Mouse (Mus musculus) hindbrain, embryonic 15.5 days (tissue): ENCODE data around the gene Zfp456. TPM values are rescaled to one million over a fixed set of nuclear protein-coding genes. Genes with fewer than 3 reads are reported as not detected.

Experiments used
- ATAC-seq: fragments of 200-750 bp; cut with Nextera tagmentation; 2 replicates; pipeline ENCODE4 v1.8.0; 2017; ENCODE audit warnings: low read depth, moderate number of reproducible peaks, moderate TSS enrichment; ENCODE audit not compliant: low FRiP score
- H3K27ac ChIP-seq: fragments of 300-500 bp; sonication (generic); replicated peaks from 2 replicates; pipeline ENCODE4 v1.5.1; 2015; ENCODE audit warnings: mild to moderate bottlenecking, inconsistent platforms
- H3K27me3 ChIP-seq: fragments of 300-500 bp; sonication (generic); 2 replicates; pipeline ENCODE4 v1.6.1; 2015; ENCODE audit warnings: control low read depth, inconsistent platforms
- H3K36me3 ChIP-seq: fragments of 300-500 bp; sonication (generic); 2 replicates; pipeline ENCODE4 v1.6.1; 2015; ENCODE audit warnings: control low read depth, inconsistent platforms
- H3K4me1 ChIP-seq: fragments of 300-500 bp; sonication (generic); replicated peaks from 2 replicates; pipeline ENCODE4 v1.6.1; 2015; ENCODE audit warnings: control low read depth, inconsistent platforms
- H3K4me2 ChIP-seq: fragments of 300-500 bp; sonication (generic); 2 replicates; pipeline ENCODE4 v1.6.1; 2015; ENCODE audit warnings: moderate library complexity, mild to moderate bottlenecking, inconsistent platforms
- H3K4me3 ChIP-seq: fragments of 300-500 bp; sonication (generic); 2 replicates; pipeline ENCODE4 v1.5.1; 2015; ENCODE audit warnings: mild to moderate bottlenecking, inconsistent platforms
- H3K9ac ChIP-seq: fragments of 300-500 bp; sonication (generic); 2 replicates; pipeline ENCODE4 v1.6.1; 2015; ENCODE audit warnings: inconsistent platforms
- H3K9me3 ChIP-seq: fragments of 300-500 bp; sonication (generic); 2 replicates; pipeline ENCODE4 v1.6.1; 2016; ENCODE audit warnings: control low read depth, inconsistent platforms
- WGBS: fragments of 180-500 bp; shearing (Covaris S2); methylation state at CpG from one replicate; pipeline ENCODE4 v1.1.7; 2015; 5-methylcytosine and 5-hydroxymethylcytosine counted together
- polyA plus RNA-seq: library from polyadenylated mRNA; unstranded; fragments of >200 nt; fragmentation: Nextera tagmentation; extraction: Ambion mirVana; gene quantifications from 2 replicates; pipeline ENCODE4 v1.2.1, GENCODE M21; 2015

The Zfp456 gene
- polyA plus RNA-seq, 1 experiment from 2014 or later = 1.1 TPM

- no peak for ATAC-seq
Measured at GRCm38 (mm10) chr13:67343422-67343821, 32.2 kb downstream of the Zfp456 start.

GRCm38 (mm10) chr13:67332877-67333276, 42.7 kb downstream of the Zfp456 start:
- ATAC-seq = peak; percentile 62; the same call in 1 of the 2 replicates
- 86% methylated on average over 1 of the region's 1 CpGs for WGBS
- H3K4me2 ChIP-seq = peak overlapping the region; percentile 92

More at GRCm38 (mm10) chr13:67343422-67343821, 32.2 kb downstream of the Zfp456 start:
- H3K4me1 ChIP-seq = no peaks in the 10 kb centered on the region
- no peaks in the 10 kb centered on the region for H3K27me3 ChIP-seq
- no peak overlapping the region for H3K4me3 ChIP-seq
- no peaks in the 10 kb centered on the region for H3K9me3 ChIP-seq
- no peak overlapping the region for H3K4me2 ChIP-seq
- H3K27ac ChIP-seq = no peak overlapping the region
- H3K9ac ChIP-seq = no peak overlapping the region
- no peaks in the 10 kb centered on the region for H3K36me3 ChIP-seq
- 91% methylated on average over 2 of the region's 2 CpGs for WGBS

GRCm38 (mm10) chr13:67332019-67332724, 43.4 kb downstream of the Zfp456 start, which contains the start of gene Zfp595:
Gene Zfp595 (minus strand): TSS chr13:67332570.
- WGBS = 14% methylated on average over 17 of the region's 17 CpGs
- peak within 1 kb of the TSS; percentile 45; the same call in 1 of the 2 replicates for H3K27ac ChIP-seq
- peak; percentile 95 for ATAC-seq
- no peaks in the 10 kb centered on the region for H3K36me3 ChIP-seq
- peak within 1 kb of the TSS; percentile 92 for H3K4me2 ChIP-seq
- H3K9me3 ChIP-seq = no peaks in the 10 kb centered on the region
- H3K27me3 ChIP-seq = no peaks in the 10 kb centered on the region
- H3K9ac ChIP-seq = peak within 1 kb of the TSS; percentile 52
- H3K4me1 ChIP-seq = peaks cover 11% of the 10 kb centered on the region
- H3K4me3 ChIP-seq = peak within 1 kb of the TSS; percentile 61

More at GRCm38 (mm10) chr13:67332877-67333276, 42.7 kb downstream of the Zfp456 start:
- H3K36me3 ChIP-seq = no peaks in the 10 kb centered on the region
- H3K27me3 ChIP-seq = no peaks in the 10 kb centered on the region
- no peaks in the 10 kb centered on the region for H3K9me3 ChIP-seq
- peak overlapping the region; percentile 61 for H3K4me3 ChIP-seq
- peak overlapping the region; percentile 52 for H3K9ac ChIP-seq
- H3K4me1 ChIP-seq = peaks cover 11% of the 10 kb centered on the region
- 0 out of 2 replicates have a peak overlapping the region, but pooled peaks have one; percentile 32 for H3K27ac ChIP-seq

Other genes starting within 250 kb of the Zfp456 start
- 6.3 and 6.8 TPM in 2 replicates for gene Rsl1, start 202.6 kb downstream of the Zfp456 start, polyA plus RNA-seq
- 2.0 and 2.2 TPM in 2 replicates for gene Zfp455, start 181.3 kb downstream of the Zfp456 start, polyA plus RNA-seq
- gene Zfp458, start 97.3 kb downstream of the Zfp456 start, polyA plus RNA-seq = 4.7 and 6.0 TPM in 2 replicates
- 1.1 and 1.3 TPM in 2 replicates for gene Zfp457, start 69.3 kb downstream of the Zfp456 start, polyA plus RNA-seq
- gene Zfp595, start 43.2 kb downstream of the Zfp456 start, polyA plus RNA-seq = 1.7 and 1.9 TPM in 2 replicates
- gene Gm28044, start 15.3 kb downstream of the Zfp456 start, polyA plus RNA-seq = 0.35 TPM in 1 of 2 replicates, not detected in the other
- 0.42 and 0.58 TPM in 2 replicates for gene Zfp953, start 15.2 kb downstream of the Zfp456 start, polyA plus RNA-seq
- gene Gm28041, start 77 bp downstream of the Zfp456 start, polyA plus RNA-seq = 0.25 TPM in 1 of 2 replicates, not detected in the other
- gene Zfp429, start 24.0 kb upstream of the Zfp456 start, polyA plus RNA-seq = 4.0 and 4.5 TPM in 2 replicates
- 0.68 and 1.5 TPM in 2 replicates for gene Zfp459, start 45.6 kb upstream of the Zfp456 start, polyA plus RNA-seq
- 6.6 and 7.3 TPM in 2 replicates for gene Zfp874a, start 75.8 kb upstream of the Zfp456 start, polyA plus RNA-seq
- gene Zfp874b, start 108.4 kb upstream of the Zfp456 start, polyA plus RNA-seq = 2.5 and 2.8 TPM in 2 replicates
- gene Zfp58, start 124.7 kb upstream of the Zfp456 start, polyA plus RNA-seq = 10.0 and 11.6 TPM in 2 replicates
- gene Gm26965, start 150.3 kb upstream of the Zfp456 start, polyA plus RNA-seq = not detected in 2 replicates
- 32.2 and 37.2 TPM in 2 replicates for gene Zfp87, start 150.4 kb upstream of the Zfp456 start, polyA plus RNA-seq
- gene Zfp748, start 178.0 kb upstream of the Zfp456 start, polyA plus RNA-seq = 13.1 and 13.4 TPM in 2 replicates
- gene Zfp729b, start 233.9 kb upstream of the Zfp456 start, polyA plus RNA-seq = 4.6 TPM in 2 replicates